Comparison of ENCODE assay signal across 23 mouse cellular contexts in the genomic region with DNA sequence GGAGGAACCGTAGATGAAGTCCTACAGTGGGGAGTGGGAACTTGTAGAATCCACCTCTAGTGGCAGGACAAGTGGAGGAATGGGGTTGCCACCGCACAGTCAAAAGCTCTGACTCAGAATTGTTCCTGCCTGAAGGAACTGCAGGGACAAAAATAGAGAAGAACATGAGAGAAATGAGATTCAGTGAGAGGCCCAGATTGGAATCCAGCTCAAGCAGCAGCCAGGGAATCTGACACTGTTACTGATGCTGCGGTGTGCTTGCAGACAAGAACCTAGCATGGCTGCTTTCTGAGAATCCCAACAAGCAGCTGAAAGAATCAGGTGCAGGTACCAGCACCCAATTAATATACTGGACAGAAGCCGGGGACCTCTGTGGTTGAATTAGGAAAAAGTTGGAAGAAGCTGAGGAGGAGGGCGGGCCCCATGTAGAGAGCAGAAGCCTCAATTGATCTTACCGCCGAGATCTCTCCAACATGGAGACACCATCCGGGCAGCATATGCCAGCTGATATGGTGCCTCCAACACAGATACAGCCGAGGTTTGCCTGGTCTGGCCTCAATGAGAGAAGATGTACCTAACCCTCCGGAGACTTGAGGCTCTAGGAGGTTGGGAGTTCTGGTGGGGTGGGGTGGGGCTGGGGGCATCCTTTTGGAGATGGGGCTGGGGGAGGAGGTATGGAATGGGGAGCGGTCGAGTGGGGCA. TPM values are rescaled to one million over a fixed set of nuclear protein-coding genes. Genes with fewer than 3 reads are reported as not detected.
DNase-seq lines count a peak whose midpoint lies in the region.
"Had no signal": no experiment of that assay in that cellular context is flagged by ENCODE, and none has a peak within 500 bp of the region (broad histone marks: within the 10 kb centered on the region; RNA-seq: fewer than 3 reads in every experiment).

No protein-coding gene starts in this region.

- peak; percentile 20 to 25 for DNase-seq in frontal cortex, postnatal 36 days (ENCODE audit: low spot score in 2 of 2)
- DNase-seq in frontal cortex, postnatal 14 days (ENCODE audit: low spot score in 2 of 2): no peak
- DNase-seq in left cerebral cortex, adult 18-20 months (ENCODE audit: low spot score in 2 of 2): peak; percentile 3 to 28
- DNase-seq in left cerebral cortex, postnatal 4 days: no peak
- DNase-seq in left cerebral cortex, adult 9 months (ENCODE audit: low spot score in 2 of 2): peak; percentile 1 to 15
- DNase-seq in kidney, postnatal 14 days: no peak
- DNase-seq in adrenal gland, adult 18-20 months (ENCODE audit: low spot score in 2 of 2): no peak
- DNase-seq: adrenal gland, postnatal 14 days; cerebellum, adult 11-12 months; cerebellum, adult 9-11 months; gastrocnemius, postnatal 25 days; heart, adult 18-20 months; heart, postnatal 10 days; kidney, adult 11 months; kidney, postnatal 25 days; lung, embryonic 14.5 days; lung, postnatal 14 days; thymus, adult 18-20 months; thymus, postnatal 25 days had no signal

- intact Hi-C loops in left cerebral cortex, postnatal 4 days (cut with DNase I): no loop called here

RNA-seq across cellular contexts. Expression of a gene that starts 0.5 kb away (rescaled TPM):
- not detected for total RNA-seq in left cerebral cortex, adult 18-20 months (2021)
- total RNA-seq in left cerebral cortex, postnatal 4 days (2021): not detected
- not detected for total RNA-seq in adrenal gland, adult 18-20 months (2021)
- total RNA-seq: adrenal gland, postnatal 14 days; gastrocnemius, adult 18-20 months; gastrocnemius, postnatal 25 days; heart, adult 18-20 months; heart, postnatal 10 days; layer of hippocampus, adult 18-20 months; layer of hippocampus, postnatal 14 days; liver, adult 2 months had no signal

RNA-seq across cellular contexts. Expression of a gene that starts 25.0 kb away (rescaled TPM):
- 1 to 10 TPM; 5.0 to 5.6 TPM for total RNA-seq in left cerebral cortex, adult 18-20 months (2021)
- total RNA-seq in left cerebral cortex, postnatal 4 days (2021): 1 to 10 TPM; 7.6 to 8.3 TPM
- 10 to 100 TPM; 11.4 to 11.9 TPM for total RNA-seq in adrenal gland, adult 18-20 months (2021)

RNA-seq across cellular contexts. Expression of a gene that starts 35.6 kb away (rescaled TPM):
- total RNA-seq in left cerebral cortex, adult 18-20 months (2021): under 1 TPM in 1 of 2 experiments, not detected in 1; 0.19 TPM
- total RNA-seq in left cerebral cortex, postnatal 4 days (2021): under 1 TPM; 0.24 to 0.58 TPM
- under 1 TPM; 0.17 to 0.19 TPM for total RNA-seq in adrenal gland, adult 18-20 months (2021)
- total RNA-seq: adrenal gland, postnatal 14 days; liver, adult 2 months had no signal

Comparison
In these comparisons a context has a peak if more than half of its experiments do, and no peak if none do; other contexts are left out.
1. DNase-seq: peak in frontal cortex, postnatal 36 days (2 of 2), left cerebral cortex, adult 18-20 months (2 of 2) and left cerebral cortex, adult 9 months (2 of 2); none in frontal cortex, postnatal 14 days (0 of 2), left cerebral cortex, postnatal 4 days (single experiment), kidney, postnatal 14 days (single experiment) and adrenal gland, adult 18-20 months (0 of 2).